Mouse (Mus musculus) cerebellum, adult 9-11 months (tissue): ENCODE measurements at regions not wholly inside any gene's neighbourhood (a gene's known extent, or its start where the extent isn't known, plus 50 kb on each side); places are given as distances from the start of the nearest gene placed in this dataset.

ENCODE experiments used
- DNase-seq: peaks from one replicate; pipeline ENCODE4 v3.0.0; 2022

DNA sequence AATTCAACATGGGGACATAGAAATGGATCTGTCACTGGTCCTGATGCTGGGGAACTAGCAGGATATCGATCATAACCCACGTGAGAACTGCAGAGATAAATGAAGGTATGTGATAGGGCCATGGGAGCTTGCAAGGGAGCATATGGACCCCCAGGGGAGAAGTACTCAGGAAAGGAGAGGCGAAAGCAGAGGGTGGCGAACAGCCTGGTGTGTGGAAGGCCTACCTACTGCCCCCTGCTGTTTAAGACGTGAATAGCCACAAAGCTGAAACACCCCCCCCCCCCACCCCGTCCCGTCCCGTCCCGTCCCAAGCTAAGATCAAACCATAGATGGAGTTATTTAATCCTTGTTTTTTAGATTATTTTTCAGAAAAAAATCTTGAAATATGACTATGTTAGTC is 50.9 kb upstream of the Cplx2 start:
- DNase-seq = peak; percentile 50

DNA sequence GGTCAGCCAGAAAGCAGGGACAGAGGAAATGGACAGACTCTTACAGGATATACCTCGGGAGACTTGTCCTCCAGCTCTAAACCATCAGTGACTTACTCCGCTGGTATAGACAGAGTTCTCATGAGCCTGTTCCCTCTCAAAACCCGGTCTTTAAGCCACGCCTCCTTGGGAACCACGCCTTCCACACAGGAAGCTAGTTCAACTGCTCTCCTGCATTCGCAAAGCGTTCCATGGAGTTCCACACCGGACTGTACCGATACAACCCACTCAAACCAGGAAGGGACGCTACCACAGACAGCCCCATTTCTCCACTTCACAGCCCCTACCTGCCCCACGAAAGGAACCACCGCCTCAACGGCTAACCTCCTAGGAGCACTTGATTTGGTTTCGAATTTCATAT is 50.1 kb upstream of the Cplx2 start:
- DNase-seq = peak; percentile 36
